Mouse (Mus musculus): ENCODE data around the gene BC004004. TPM values are rescaled to one million over a fixed set of nuclear protein-coding genes. Genes with fewer than 3 reads are reported as not detected.
"Not testable (repeated sequence)": the region's sequence is repeated elsewhere in the genome, so short reads cannot be mapped to it uniquely, and the experiment has no call there.

Gene BC004004
- polyA plus RNA-seq, 1 experiment: 102 TPM

GRCm38 (mm10) chr17:29261603-29262258 lies 6.9 kb upstream of the BC004004 start:
- Histone ChIP-seq H3K27ac (ENCODE audit: insufficient read depth, low read length) (no peak overlapping the region), H3K27me3 (ENCODE audit: control insufficient read depth, insufficient read depth, low read length) (no peaks in the 10 kb centered on the region), H3K4me3 (replicated peaks; ENCODE audit: insufficient read depth, low read depth, low read length) (no peak overlapping the region), H3K4me1 (ENCODE audit: control insufficient read depth, insufficient read depth, low read length) (peaks cover 10% of the 10 kb centered on the region)
- WGBS: 73% methylated on average over 22 of the region's 22 CpGs
- no peak for DNase-seq
- TF ChIP-seq POLR2A (IDR thresholded peaks at IDR 0.05; ENCODE audit: borderline replicate concordance, insufficient read depth, low read length): no peak
- TF ChIP-seq CTCF (IDR thresholded peaks at IDR 0.05; ENCODE audit: borderline replicate concordance, insufficient read depth, low read depth, low read length): no peak

DNA sequence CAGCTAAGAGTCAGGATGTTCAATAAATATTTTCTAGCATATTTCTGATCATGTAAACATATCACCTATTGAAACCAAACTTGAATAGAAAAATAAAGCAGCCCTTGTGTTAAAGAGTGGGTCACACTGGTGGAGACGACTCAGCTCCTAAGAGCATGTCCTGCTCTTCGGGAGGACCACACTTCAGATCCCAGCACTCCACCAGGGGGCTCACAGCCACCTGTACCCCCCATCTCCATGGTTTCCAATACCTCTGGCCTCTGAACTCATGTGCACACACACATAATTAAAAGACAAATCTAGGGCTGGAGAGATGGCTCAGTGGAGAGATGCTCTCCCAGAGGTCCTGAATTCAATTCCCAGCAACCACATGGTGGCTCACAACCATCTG lies 6.3 kb upstream of the BC004004 start:
- Histone ChIP-seq H3K27ac (ENCODE audit: insufficient read depth, low read length) (no peak overlapping the region), H3K4me3 (replicated peaks; ENCODE audit: insufficient read depth, low read depth, low read length) (no peak overlapping the region), H3K27me3 (ENCODE audit: control insufficient read depth, insufficient read depth, low read length) (no peaks in the 10 kb centered on the region), H3K4me1 (ENCODE audit: control insufficient read depth, insufficient read depth, low read length) (peaks cover 6% of the 10 kb centered on the region)
- no peak for TF ChIP-seq POLR2A (IDR thresholded peaks at IDR 0.05; ENCODE audit: borderline replicate concordance, insufficient read depth, low read length)
- TF ChIP-seq CTCF (IDR thresholded peaks at IDR 0.05; ENCODE audit: borderline replicate concordance, insufficient read depth, low read depth, low read length): no peak
- 26% methylated on average over 2 of the region's 2 CpGs for WGBS
- no peak for DNase-seq

- Histone ChIP-seq H3K4me3 (replicated peaks; ENCODE audit: insufficient read depth, low read depth, low read length) (peak overlapping the region; percentile 95), H3K4me1 (ENCODE audit: control insufficient read depth, insufficient read depth, low read length) (0 out of 2 replicates have a peak, but pooled peaks cover 6% of the 10 kb centered on the region), H3K27me3 (ENCODE audit: control insufficient read depth, insufficient read depth, low read length) (no peaks in the 10 kb centered on the region), H3K27ac (ENCODE audit: insufficient read depth, low read length) (no peak overlapping the region)
- DNase-seq: no peak
- TF ChIP-seq POLR2A (IDR thresholded peaks at IDR 0.05; ENCODE audit: borderline replicate concordance, insufficient read depth, low read length): no peak
- TF ChIP-seq CTCF (IDR thresholded peaks at IDR 0.05; ENCODE audit: borderline replicate concordance, insufficient read depth, low read depth, low read length): no peak
- under 1% methylated on average over 14 of the region's 14 CpGs for WGBS
Observed at GRCm38 (mm10) chr17:29263417-29263816, 5.2 kb upstream of the BC004004 start.

DNA sequence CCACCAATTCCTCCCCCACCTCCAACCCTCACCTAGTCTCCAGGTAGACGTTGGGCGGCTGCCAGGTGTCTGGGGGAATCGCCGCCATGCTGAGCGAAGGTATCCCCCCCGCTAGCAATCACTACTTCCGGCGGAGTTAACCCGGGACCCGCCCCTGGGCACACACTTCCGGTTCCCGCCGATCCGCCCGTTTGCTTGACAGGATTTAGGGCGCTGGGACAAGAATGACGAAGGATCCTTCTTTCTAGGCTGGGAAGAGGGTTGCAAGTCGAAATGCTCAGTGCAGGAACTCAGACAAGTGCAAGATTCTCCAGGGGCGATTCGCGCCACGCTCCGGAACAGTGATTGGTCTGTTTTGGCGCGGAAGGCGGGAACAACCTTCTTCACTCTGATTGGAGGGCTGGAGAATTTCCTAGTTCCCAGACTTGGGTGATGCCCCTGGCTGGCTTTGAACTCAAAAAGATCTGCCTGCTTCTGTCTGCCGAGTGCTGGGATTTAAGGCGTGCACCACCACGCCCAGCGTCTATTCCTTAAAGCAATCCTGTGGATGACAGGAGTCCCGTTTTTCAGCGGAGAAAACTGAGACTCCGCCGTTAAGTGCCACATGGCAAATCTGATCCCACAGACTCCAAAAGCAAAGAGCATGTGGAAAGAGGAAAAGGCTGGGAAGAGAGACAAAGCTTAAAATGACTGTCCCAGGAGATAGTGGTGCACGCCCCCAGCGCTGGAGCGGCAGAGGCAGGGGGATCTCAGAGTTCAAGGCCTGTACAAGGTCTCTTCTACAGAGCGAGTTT lies 4.6 kb upstream of the BC004004 start, which contains the start of gene Ppil1:
TSS of gene Ppil1 (minus strand) at position 347 of the 794 bp plus-strand sequence.
- Histone ChIP-seq H3K4me3 (replicated peaks; ENCODE audit: insufficient read depth, low read depth, low read length) (peak within 1 kb of the TSS; percentile 95), H3K27me3 (ENCODE audit: control insufficient read depth, insufficient read depth, low read length) (no peaks in the 10 kb centered on the region), H3K27ac (ENCODE audit: insufficient read depth, low read length) (peak within 1 kb of the TSS; percentile 60), H3K4me1 (ENCODE audit: control insufficient read depth, insufficient read depth, low read length) (0 out of 2 replicates have a peak, but pooled peaks cover 6% of the 10 kb centered on the region)
- TF ChIP-seq CTCF (IDR thresholded peaks at IDR 0.05; ENCODE audit: borderline replicate concordance, insufficient read depth, low read depth, low read length): no peak
- TF ChIP-seq POLR2A (IDR thresholded peaks at IDR 0.05; ENCODE audit: borderline replicate concordance, insufficient read depth, low read length): peak; percentile 64; the same call in 1 of the 2 replicates
- WGBS: 7% methylated on average over 38 of the region's 38 CpGs
- DNase-seq: peak; percentile 81 to 89

GRCm38 (mm10) chr17:29264760-29265159 lies 3.8 kb upstream of the BC004004 start:
- DNase-seq: no peak
- no peaks in the 10 kb centered on the region for H3K27me3 ChIP-seq (ENCODE audit: control insufficient read depth, insufficient read depth, low read length)
- H3K4me3 ChIP-seq (replicated peaks; ENCODE audit: insufficient read depth, low read depth, low read length): no peak overlapping the region
- whole genome bisulfite sequencing: 88% methylated on average over 5 of the region's 5 CpGs
- 0 out of 2 replicates have a peak, but pooled peaks cover 6% of the 10 kb centered on the region for H3K4me1 ChIP-seq (ENCODE audit: control insufficient read depth, insufficient read depth, low read length)
- no peak overlapping the region; the same call in 1 of the 2 replicates for H3K27ac ChIP-seq (ENCODE audit: insufficient read depth, low read length)
- TF ChIP-seq POLR2A (IDR thresholded peaks at IDR 0.05; ENCODE audit: borderline replicate concordance, insufficient read depth, low read length) (no peak), CTCF (IDR thresholded peaks at IDR 0.05; ENCODE audit: borderline replicate concordance, insufficient read depth, low read depth, low read length) (no peak)

- WGBS: 92% methylated on average over 2 of the region's 2 CpGs
Observed at GRCm38 (mm10) chr17:29267040-29267439, 1.5 kb upstream of the BC004004 start.

DNA sequence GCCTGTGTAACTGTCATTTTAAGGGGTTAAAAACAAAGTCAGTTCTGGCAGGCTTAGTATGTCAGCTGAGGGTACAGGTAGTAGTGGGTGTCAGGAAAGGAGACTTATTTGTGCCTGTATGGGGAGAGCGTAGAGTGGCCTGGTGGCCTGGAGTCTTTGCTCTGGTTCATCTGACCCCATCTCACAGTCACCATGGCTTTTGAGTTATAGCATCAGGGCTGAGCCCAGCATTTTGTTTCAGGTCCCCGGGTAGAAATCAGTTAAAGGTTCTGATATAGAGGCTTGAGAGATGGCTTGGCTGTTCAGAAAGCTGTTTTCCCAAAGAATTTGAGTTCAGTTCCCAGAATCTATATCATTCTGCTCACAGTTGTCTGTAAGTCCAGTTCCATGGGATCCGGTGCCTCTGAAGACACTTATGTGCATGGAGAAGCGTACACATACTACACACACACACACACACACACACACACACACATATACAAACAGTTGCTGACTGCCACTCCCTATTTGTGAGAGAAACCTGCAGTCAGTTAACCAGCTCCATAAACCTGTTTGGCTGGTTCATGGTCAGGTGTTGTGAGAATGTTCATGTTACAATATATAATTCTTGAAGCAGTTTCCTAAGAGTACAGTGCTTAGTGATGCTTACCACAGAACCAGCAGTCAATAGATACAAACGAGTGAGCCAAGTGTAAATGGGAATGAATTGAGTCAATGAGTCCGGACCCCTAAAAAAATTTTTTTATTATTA lies 482 bp upstream of the BC004004 start:
- TF ChIP-seq CTCF (IDR thresholded peaks at IDR 0.05; ENCODE audit: borderline replicate concordance, insufficient read depth, low read depth, low read length): no peak
- TF ChIP-seq POLR2A (IDR thresholded peaks at IDR 0.05; ENCODE audit: borderline replicate concordance, insufficient read depth, low read length): no peak
- WGBS: 56% methylated on average over 6 of the region's 6 CpGs
- DNase-seq: no peak
- H3K4me3 ChIP-seq (replicated peaks; ENCODE audit: insufficient read depth, low read depth, low read length): peak overlapping the region; percentile 39
- no peaks in the 10 kb centered on the region for H3K4me1 ChIP-seq (ENCODE audit: control insufficient read depth, insufficient read depth, low read length)
- no peak overlapping the region; the same call in 1 of the 2 replicates for H3K27ac ChIP-seq (ENCODE audit: insufficient read depth, low read length)
- no peaks in the 10 kb centered on the region for H3K27me3 ChIP-seq (ENCODE audit: control insufficient read depth, insufficient read depth, low read length)

More at GRCm38 (mm10) chr17:29267040-29267439, 1.5 kb upstream of the BC004004 start:
- not testable (repeated sequence) for DNase-seq; H3K4me1 ChIP-seq (ENCODE audit: control insufficient read depth, insufficient read depth, low read length); H3K27ac ChIP-seq (ENCODE audit: insufficient read depth, low read length); H3K27me3 ChIP-seq (ENCODE audit: control insufficient read depth, insufficient read depth, low read length); H3K4me3 ChIP-seq (replicated peaks; ENCODE audit: insufficient read depth, low read depth, low read length)

All from cerebellum, adult 2 months (tissue).